Mouse (Mus musculus) lung, postnatal 0 days (tissue): Measurements from ENCODE around the gene Cdh12.

ENCODE experiments used
- CTCF ChIP-seq: IDR thresholded peaks from 2 replicates; pipeline ENCODE4 v1.5.1; 2016; ENCODE audit warnings: antibody characterized with exemption, mild to moderate bottlenecking
- EP300 ChIP-seq: IDR thresholded peaks from 2 replicates; pipeline ENCODE4 v1.6.1; 2016; ENCODE audit warnings: antibody characterized with exemption, mild to moderate bottlenecking, control low read depth

GRCm38 (mm10) chr15:21375871-21376270 is 926.8 kb downstream of the Cdh12 start:
- no peak for TF ChIP-seq CTCF
- no peak for TF ChIP-seq EP300
